ENCODE assay signal across 8 mouse cellular contexts in genomic region chr13:21881878-21882669, GRCm38 (mm10). TPM values are rescaled to one million over a fixed set of nuclear protein-coding genes. Genes with fewer than 3 reads are reported as not detected.
DNase-seq lines count a peak whose midpoint lies in the region; ATAC-seq and TF ChIP-seq lines count a peak whose summit lies in the region.

No protein-coding gene starts in this region.

- no peaks in the 10 kb centered on the region for H3K9me3 ChIP-seq in E14TG2a.4 (ENCODE audit: low read length)
- H3K9me3 ChIP-seq in heart, embryonic 14.5 days (ENCODE audit: control insufficient read depth, low read length), result no peaks in the 10 kb centered on the region

- peak overlapping the region; percentile 63 for H3K4me2 ChIP-seq in heart, embryonic 14.5 days (ENCODE audit: low read length)

- peak overlapping the region; percentile 65 for H3K9ac ChIP-seq in heart, embryonic 14.5 days (ENCODE audit: low read length)

- H3K27ac ChIP-seq in heart, embryonic 14.5 days (replicated peaks in 1 of 2; ENCODE audit: control insufficient read depth in 1 of 2, insufficient read depth in 1 of 2, low read depth in 2 of 2, low read length in 2 of 2), result 0 out of 4 replicates have a peak overlapping the region, but pooled peaks of 1 of the 2 experiments have one; percentile 14

- H3K4me1 ChIP-seq in E14TG2a.4 (replicated peaks; ENCODE audit: low read depth, low read length), result peaks cover 32% of the 10 kb centered on the region
- peaks cover 0 to 4% of the 10 kb centered on the region in 2 experiments; a peak in 1 of 4 replicates for H3K4me1 ChIP-seq in heart, embryonic 14.5 days (ENCODE audit: control insufficient read depth in 2 of 2, insufficient read depth in 2 of 2, low read length in 2 of 2)

- H3K36me3 ChIP-seq in E14TG2a.4 (ENCODE audit: insufficient read depth, low read length), result no peaks in the 10 kb centered on the region
- no peaks in the 10 kb centered on the region for H3K36me3 ChIP-seq in heart, embryonic 14.5 days (ENCODE audit: control insufficient read depth, insufficient read depth, low read length)

- 3% methylated on average over 27 of the region's 27 CpGs for WGBS in heart, embryonic 14.5 days

- DNase-seq in 416B (ENCODE audit: low read depth), result peak; percentile 31
- DNase-seq in embryo, embryonic 10 days (ENCODE audit: low spot score), result peak; percentile 86
- DNase-seq in layer of hippocampus, adult 18-20 months (ENCODE audit: low spot score in 2 of 2), result peak; percentile 31 to 80
- peak; percentile 3 to 13 for DNase-seq in spleen, postnatal 36 days (ENCODE audit: low spot score in 2 of 2)
- DNase-seq in urinary bladder, postnatal 4 days (ENCODE audit: low spot score in 2 of 2), result no peak

- ATAC-seq in heart, embryonic 14.5 days (ENCODE audit: insufficient number of reproducible peaks, insufficient read depth, low FRiP score, low read depth), result no peak
- ATAC-seq in megakaryocyte, adult 5-6 weeks (ENCODE audit: poor library complexity, severe bottlenecking), result 0 out of 2 replicates have a peak, but pooled peaks have one; percentile 35

- peak overlapping the region; percentile 86 for H3K4me3 ChIP-seq in E14TG2a.4 (replicated peaks; ENCODE audit: low read length)
- H3K4me3 ChIP-seq in heart, embryonic 14.5 days (ENCODE audit: control insufficient read depth in 1 of 2, insufficient read depth in 1 of 2, low read depth in 1 of 2, low read length in 2 of 2), result peak overlapping the region; percentile 36 to 51; a peak in 3 of 4 replicates

- TF ChIP-seq CTCF in E14TG2a.4 (conservative IDR thresholded peaks at IDR 0.05; ENCODE audit: low read length), result no peak

- H3K27me3 ChIP-seq in E14TG2a.4 (ENCODE audit: insufficient read depth, low read length), result no peaks in the 10 kb centered on the region
- H3K27me3 ChIP-seq in heart, embryonic 14.5 days (ENCODE audit: control insufficient read depth, insufficient read depth, low read length), result no peaks in the 10 kb centered on the region

RNA-seq across cellular contexts. Expression of gene Hist1h2br, which starts 48.5 kb away (rescaled TPM):
- polyA plus RNA-seq in heart, embryonic 14.5 days (2014; fragmentation: Nextera tagmentation; extraction: Ambion mirVana), result 10.6 and 11.1 TPM in 2 replicates
- 10 to 100 TPM; 36.0 to 38.4 TPM for total RNA-seq in layer of hippocampus, adult 18-20 months (2021)
- total RNA-seq in megakaryocyte, adult 5-6 weeks (2015), result 322 and 378 TPM in 2 replicates
- 273 and 294 TPM in 2 replicates for total RNA-seq in megakaryocyte, adult 5-6 weeks (2017)

RNA-seq across cellular contexts. Expression of gene Hist1h2ap, which starts 48.8 kb away (rescaled TPM):
- 1,528 and 1,577 TPM in 2 replicates for polyA plus RNA-seq in heart, embryonic 14.5 days (2014; fragmentation: Nextera tagmentation; extraction: Ambion mirVana)
- total RNA-seq in layer of hippocampus, adult 18-20 months (2021), result 10 to 100 TPM in 1 of 2 experiments, not detected in 1; 24.8 TPM
- 111 and 142 TPM in 2 replicates for total RNA-seq in megakaryocyte, adult 5-6 weeks (2015)
- total RNA-seq in megakaryocyte, adult 5-6 weeks (2017), result 857 and 1,070 TPM in 2 replicates

RNA-seq across cellular contexts. Expression of gene Hist1h4n, which starts 50.1 kb away (rescaled TPM):
- 5.9 and 10.4 TPM in 2 replicates for polyA plus RNA-seq in heart, embryonic 14.5 days (2014; fragmentation: Nextera tagmentation; extraction: Ambion mirVana)
- 10 to 100 TPM; 39.3 to 58.5 TPM for total RNA-seq in layer of hippocampus, adult 18-20 months (2021)
- 60.0 and 63.1 TPM in 2 replicates for total RNA-seq in megakaryocyte, adult 5-6 weeks (2015)
- total RNA-seq in megakaryocyte, adult 5-6 weeks (2017), result 1,683 and 2,067 TPM in 2 replicates

Comparison
In these comparisons a context has a peak if more than half of its experiments do, and no peak if none do; other contexts are left out.
1. DNase-seq: peak in 416B (single experiment), embryo, embryonic 10 days (single experiment), layer of hippocampus, adult 18-20 months (2 of 2) and spleen, postnatal 36 days (2 of 2); none in urinary bladder, postnatal 4 days (0 of 2).
2. RNA of gene Hist1h2br, which starts 48.5 kb away (total RNA-seq): 273 to 378 TPM in megakaryocyte, adult 5-6 weeks; 36.0 to 38.4 TPM in layer of hippocampus, adult 18-20 months; every median in the first group is over 4 times any median in the second.
3. RNA of gene Hist1h2ap, which starts 48.8 kb away (total RNA-seq): 111 to 1,070 TPM in megakaryocyte, adult 5-6 weeks; 24.8 TPM in layer of hippocampus, adult 18-20 months; every median in the first group is over 4 times any median in the second.